Mouse (Mus musculus): ENCODE measurements around the gene Dpyd.

The Dpyd gene

DNA sequence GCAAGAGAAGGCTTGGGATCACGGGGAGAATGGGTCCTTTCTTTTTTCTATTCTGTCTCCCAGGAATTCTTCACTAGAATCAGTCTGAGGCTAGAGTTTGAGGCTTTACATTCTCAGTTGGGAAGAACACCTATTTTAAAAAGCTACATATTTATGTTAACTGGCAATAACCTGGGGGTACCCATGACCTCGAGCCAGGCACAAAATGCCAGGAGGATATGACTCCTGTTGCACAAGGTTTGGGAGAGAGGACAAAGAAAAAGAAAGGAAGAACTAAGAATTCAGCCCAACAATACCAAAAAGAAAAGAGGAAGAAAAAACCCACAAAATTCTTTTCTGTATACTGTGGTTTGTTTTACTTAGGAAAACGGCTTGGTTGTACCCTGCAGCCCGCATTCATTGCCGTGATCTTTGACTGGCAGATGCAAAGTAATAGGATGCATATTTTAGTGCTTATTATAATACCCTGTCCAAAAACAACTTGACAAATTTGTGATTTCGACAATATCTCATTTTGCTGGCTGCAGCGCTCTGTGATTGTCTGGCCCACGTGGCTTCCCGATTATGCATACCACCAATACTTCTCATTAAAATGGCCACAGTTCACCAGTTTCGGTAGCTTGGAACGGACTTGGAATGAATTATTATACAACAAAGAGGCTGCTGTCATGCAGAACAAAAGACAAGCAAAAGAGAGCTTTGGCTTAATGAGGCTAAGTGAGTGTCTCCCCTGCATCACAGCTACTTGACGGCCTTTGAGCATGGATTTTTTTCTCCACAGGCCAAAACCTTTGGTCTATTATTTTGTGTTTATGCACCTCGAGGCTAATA lies 799.8 kb downstream of the Dpyd start:
- peak; percentile 19 for DNase-seq (ENCODE audit: low spot score)

DNA sequence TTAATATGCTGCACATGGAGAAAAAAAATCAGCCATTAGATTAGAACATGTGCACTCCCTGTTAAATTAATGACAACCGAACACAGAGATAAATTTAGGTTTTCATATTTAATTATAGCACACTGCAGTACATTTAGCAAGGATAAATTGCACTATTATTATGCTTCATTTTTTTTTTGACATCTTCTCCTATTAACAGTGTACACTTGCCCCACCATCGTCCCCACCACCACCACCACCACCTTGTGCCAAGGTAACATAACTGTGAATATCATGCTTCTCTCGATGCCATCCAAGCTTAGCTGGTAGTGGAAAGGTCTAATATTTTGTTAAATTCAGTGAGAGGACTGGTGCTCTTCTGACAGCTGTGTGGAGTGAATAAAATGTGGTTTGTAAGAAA lies 800.5 kb downstream of the Dpyd start:
- DNase-seq (ENCODE audit: low spot score) = no peak

DNA sequence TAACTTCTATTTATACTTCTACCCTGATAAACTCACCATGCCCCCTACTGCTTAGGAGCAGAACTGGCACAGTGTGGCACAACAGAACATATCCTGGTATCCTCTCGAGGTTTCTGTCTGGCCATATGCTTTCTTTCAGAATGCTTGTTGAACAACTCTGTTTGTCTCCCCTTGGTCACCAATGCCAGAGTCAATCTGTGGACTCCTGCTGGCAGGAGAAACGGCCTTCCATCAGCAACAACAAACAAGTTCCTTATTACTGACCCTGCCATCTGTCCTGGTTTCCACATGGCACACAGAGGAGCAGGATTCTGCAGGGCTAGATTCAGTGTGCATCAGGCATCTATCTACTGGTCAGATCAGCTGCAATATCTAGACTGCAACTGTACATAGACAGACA lies 807.0 kb downstream of the Dpyd start:
- no peak for DNase-seq (ENCODE audit: low spot score)

DNA sequence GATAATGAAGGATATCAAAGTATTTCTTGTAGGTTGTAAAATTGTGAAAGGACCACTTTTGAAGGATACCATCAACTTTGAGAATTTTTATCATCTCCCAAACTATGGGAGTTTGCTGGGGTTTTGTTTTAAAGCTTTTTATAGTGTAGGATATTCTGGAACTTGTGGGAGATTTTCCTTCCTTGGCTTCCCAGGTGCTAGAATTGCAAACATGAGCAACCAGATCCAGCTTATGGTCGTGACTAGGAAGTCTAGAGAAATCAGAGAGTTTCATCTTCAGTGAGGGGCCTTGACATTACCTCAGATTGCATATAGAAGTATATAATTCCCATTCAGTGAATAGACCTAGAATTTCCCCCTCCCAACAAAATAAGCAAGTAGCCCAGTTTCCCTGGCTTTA lies 819.2 kb downstream of the Dpyd start:
- no peak for DNase-seq (ENCODE audit: low spot score)

DNA sequence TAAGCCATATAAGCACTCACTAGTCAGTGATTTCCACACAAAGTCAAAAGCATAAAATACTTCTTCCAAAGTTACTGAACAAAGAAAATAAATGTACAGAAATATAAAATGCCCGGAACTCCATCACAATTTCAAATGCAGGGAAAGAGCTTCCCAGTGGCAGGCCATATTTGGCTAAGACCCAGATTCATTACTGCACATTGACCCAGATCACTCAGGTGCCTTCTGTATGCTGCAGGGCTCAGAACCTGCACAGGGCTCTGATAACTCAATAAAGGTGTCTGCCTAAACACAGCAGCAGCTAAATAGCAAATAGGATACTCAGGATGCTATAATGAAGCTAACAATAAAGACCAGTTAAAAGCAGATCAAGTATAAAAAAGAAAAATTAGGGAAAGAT lies 820.5 kb downstream of the Dpyd start:
- no peak for DNase-seq (ENCODE audit: low spot score)

DNA sequence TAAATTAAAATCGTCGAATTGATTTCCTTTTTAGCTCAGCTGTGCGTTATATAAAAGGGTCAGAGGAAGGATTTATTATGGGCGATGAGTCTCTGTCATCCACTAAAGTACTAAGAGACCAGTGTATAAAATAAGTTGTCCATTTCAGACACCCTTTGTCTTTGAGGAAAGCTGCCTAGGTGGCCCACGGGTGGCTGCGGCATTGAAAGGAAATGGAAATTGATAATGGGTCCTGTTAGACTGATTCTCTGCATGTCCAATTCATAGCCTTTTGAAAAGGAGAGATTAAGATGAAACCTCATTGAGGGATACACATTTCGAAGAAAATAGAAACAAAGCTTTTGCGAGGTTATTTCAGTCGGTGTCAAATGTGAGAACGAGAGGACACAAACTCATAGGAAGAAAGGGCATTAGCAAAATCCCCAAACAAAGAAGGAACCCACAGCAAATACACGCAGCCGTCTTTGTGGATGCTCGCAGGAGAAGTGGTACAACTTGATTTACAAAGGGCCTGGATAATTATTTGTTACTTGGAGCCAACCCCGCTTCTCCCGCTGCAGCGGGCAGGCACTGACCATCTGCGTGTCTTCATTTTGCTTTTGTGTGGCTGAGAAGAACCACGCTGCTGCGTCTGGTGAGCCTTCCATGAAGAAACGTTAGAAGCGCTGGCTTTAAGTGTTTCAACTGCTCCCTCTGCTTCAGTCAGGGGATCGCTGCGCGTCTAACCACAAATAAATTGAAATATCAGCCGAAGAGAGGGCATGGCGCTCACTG lies 825.6 kb downstream of the Dpyd start:
- DNase-seq (ENCODE audit: low spot score) = no peak

DNA sequence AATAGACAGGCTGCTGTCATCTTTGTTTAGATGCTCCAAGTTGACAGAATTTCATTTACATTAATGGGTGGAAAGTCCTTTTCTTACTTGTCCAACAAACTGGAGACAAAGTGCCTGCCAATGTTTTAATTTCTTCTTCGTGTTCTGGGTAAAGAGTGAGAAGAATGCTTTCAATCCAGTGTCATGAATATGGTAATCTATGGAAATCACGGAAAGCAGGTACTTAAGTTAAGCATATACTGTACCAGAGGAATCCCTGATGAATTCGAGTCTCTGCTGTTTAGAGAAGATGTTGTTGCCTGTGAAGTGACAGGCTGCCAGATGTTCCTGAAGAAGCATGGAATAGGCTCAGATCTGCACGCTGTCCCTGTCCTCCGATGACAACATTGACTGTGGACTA lies 835.3 kb downstream of the Dpyd start:
- no peak for DNase-seq (ENCODE audit: low spot score)

DNA sequence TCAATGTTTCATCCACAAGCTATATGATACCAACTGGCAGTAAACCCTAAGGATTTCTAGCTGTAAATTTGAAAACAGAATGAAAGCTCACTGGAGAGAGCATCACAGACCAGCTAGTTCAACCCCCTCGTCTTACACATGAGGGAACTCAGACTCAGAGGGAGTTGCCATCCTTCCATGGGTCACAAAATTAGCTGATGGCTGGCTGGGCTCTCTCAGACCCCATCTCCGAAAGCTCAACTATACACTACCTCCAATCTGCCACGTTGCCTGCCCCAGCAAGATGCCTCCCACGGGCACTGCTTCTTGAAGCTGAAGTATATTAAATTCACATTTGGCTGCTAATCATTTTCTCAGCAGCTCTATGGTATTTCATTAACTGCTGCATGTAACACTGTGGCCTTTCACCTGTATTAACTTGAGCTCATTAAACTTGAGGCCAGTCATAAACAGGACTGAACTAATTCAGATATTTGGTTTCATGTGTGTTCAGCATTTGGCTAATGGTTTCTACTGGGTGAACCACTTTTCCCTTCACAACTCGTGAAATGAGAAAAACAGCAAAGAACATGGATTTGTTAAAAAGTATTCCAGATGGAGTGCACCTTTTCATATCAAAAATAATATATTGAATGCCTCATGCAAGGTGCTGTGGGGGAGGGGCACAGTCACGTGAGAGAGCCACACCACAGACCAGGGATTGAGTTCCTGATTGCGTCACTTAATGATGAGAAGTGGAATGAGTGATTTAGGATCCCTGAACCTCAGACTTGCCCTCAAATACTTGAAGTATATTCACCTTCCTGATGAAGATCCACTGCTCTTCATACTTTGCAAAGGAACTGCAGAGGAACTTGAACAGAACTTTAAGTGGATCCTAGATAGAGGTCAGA lies 841.2 kb downstream of the Dpyd start:
- DNase-seq (ENCODE audit: low spot score) = no peak

DNA sequence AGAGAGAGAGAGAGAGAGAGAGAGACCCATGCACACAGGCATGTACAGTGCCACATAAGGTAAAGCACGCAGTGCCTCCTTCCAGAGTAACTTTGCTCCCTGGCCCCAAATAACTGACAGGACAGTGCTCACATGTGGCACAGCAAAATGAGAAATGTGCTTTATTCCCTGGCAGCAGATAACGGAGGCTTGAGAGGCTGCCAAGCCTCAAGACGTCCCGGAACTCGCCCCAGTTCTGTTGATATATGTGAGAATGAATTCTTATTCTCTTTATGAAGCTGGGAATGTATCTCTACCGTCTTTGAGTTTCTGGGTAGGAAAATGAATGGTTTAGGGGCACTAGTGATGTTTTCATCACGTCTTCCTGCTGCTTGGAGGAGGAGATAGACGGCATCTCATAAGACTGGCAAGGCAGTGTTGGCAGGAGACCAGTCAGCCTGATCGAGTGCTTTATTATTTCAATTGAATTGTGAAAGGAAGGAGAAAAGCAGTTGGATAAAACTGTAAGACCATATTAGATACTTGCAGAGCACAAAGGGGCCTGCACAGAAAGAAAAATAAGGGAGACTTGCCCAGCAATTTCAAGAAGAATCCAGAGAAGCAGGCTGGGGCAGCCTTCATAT lies 857.3 kb downstream of the Dpyd start:
- no peak for DNase-seq (ENCODE audit: low spot score)

DNA sequence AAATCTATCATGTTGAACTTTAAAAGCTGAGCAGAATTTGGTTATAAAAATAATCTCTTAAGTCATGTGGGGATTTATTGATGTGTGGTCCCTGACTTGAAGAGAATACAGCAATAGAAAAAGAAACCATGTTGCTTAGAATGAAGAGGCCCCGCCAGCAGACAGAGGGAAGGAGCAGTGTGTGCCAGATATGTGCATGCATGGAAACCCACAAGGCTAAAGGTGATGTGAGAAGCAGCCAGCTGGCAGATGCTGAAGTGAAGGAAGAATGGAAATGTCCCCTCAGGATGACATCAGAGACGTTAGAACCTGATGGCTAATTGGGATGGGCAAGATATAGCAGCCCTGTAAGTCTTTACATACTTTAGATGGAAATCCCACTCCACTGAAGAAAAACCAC lies 857.8 kb downstream of the Dpyd start:
- DNase-seq (ENCODE audit: low spot score) = no peak

DNA sequence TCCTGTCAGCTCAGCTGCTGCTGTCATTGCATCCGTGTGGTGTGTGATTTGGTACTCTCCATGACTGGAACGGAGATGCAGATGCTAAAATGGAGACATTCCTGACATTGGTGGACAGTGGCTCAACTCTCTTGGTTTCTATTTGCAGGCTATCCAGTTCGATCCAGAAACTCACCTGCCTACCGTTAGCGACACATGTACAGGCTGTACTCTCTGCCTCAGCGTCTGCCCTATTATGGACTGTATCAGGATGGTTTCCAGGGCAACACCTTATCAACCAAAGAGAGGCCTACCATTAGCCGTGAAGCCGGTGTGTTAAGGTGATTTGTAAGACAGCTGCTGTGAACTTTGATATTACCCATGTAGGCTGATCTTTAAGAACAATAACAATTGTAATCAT lies 869.4 kb downstream of the Dpyd start:
- DNase-seq (ENCODE audit: low spot score) = no peak

DNA sequence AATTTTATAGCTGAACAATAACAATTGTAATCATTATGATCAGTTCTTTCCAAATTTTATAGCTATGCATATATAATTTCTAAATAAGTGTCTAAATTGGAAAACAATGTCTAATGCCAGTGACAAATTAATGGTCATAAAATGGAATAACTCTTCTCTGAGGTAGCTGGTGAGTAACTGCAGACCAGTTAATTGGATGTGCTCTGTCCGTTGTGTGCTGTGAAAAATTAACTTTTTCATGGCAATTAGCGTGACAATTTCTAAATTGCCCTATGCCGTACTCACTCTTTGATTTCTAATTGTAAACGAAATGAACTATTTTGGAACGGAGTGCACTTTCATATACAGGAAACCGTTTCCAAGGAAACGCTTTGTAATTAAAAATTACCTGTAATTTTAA lies 869.8 kb downstream of the Dpyd start:
- no peak for DNase-seq (ENCODE audit: low spot score)

DNA sequence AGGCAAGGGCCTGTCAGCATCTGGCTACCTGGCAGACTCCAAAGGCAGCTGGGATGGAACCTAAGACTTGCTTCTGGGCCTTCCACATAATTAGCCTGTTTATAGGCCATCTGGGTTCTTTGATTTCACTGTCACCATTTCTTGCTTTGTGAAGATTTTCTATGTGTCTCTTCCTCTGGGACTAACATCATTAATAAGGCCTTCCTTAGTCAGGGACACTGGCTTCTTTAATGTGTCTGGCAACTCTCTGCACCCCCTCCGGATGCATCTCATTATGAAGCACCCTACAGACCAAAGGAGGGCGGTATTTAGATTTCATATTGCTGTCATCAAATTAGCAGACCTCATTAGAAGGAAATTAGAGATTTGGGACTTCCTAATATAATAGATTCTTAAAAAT lies 885.6 kb downstream of the Dpyd start:
- no peak for DNase-seq (ENCODE audit: low spot score)

DNA sequence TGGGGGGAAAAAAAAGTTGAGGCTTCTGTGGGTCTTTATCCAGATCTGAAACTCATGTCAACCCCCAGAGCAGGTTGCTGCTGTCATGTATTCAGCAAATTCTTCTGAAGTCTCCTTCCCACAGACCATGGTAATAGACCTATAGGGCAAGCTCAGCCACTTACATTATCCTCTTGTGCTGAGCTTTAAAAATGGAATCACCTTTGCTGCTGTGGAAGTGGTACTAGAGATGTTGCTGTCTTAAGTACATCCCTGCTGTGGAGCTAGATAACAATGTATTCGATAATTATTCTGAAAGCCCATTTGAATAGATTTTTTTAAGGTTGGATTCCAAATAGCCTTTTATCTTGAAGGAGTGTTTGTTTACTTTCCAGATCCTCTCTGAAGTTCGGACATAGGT lies 902.1 kb downstream of the Dpyd start:
- no peak for DNase-seq (ENCODE audit: low spot score)

DNA sequence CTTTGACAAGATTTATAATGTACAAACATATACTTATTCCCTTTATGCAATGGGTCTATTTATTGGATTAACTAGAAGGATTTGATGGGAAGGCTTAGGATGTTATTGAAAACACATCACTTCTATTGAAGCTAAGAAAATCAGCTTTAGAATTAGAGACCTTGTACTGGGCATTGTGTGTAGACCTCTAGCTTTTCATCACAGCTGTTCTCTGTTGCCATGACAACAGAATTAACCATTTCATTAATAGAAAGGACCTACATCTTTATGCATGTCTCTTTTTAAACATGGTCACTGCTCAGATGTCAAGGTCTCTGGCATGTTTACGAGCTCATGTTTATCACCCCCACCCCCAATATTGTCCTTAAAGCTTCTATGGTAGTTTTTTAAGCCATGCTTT lies 902.5 kb downstream of the Dpyd start:
- no peak for DNase-seq (ENCODE audit: low spot score)

DNA sequence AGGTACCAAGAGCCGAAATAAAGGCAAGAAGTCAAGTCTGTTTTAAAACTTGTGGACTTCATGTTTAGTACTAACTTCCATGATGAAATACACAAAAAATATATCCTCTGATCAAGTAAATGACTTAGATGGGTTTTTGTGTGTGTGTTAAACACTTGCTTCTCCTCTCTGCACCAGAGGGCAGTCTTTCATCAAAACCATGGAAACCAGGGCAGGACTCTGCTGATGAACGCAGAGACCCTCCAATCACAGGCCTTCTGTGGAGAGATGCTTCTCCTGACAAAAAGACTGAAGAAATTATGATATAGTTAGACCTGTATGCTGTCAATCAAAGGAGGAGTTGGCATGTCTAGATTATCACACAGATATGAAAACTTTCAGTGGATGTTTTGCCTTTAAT lies 905.8 kb downstream of the Dpyd start:
- DNase-seq (ENCODE audit: low spot score) = no peak

Measured in left cerebral cortex, adult 11 months (tissue).